In the genomic region with DNA sequence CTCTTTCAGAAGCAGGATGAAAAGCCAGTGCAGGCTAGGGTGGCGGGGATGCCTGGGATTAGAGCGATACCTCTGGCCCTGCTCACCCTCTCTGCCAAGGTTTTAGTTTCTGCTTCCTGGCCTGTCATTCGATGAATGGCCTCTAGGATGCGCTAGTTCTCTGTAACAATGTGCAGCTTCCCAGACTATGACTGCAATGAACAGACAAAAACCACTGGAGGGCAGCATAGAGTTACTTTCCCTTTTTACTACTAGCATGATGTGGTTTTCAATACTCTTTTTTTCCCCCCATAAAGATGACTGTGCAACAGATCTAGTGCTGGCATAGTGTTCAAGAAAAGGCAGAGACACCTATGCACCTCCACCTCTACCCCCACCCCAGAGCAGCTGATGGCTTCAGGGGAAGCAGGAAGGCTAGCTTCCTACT, we compare ENCODE assay signal across 8 mouse cellular contexts.
A peak's percentile ranks its signal among the peaks of the same experiment; 100 is the strongest.
DNase-seq lines count a peak whose midpoint lies in the region; ATAC-seq and TF ChIP-seq lines count a peak whose summit lies in the region.

No protein-coding gene starts in this region.

- no peak for TF ChIP-seq POLR2A in lung, adult 2 months (IDR thresholded peaks at IDR 0.05; ENCODE audit: borderline replicate concordance, extremely low read depth, low read depth, low read length)

- no peak overlapping the region for H3K27ac ChIP-seq in forebrain, postnatal 0 days (ENCODE audit: low read depth, low read length)

- ATAC-seq in G1E (ENCODE audit: extremely low read depth, insufficient number of reproducible peaks, low FRiP score, poor library complexity, severe bottlenecking) = peak; percentile 75
- peak; percentile 76 for ATAC-seq in forebrain, postnatal 0 days
- peak; percentile 93 for ATAC-seq in neutrophil, adult 5-6 weeks (ENCODE audit: extremely low read depth, insufficient number of reproducible peaks, low FRiP score, poor library complexity, severe bottlenecking)

- no peaks in the 10 kb centered on the region for H3K36me3 ChIP-seq in G1E (replicated peaks)
- H3K36me3 ChIP-seq in forebrain, postnatal 0 days (ENCODE audit: insufficient read depth) = no peaks in the 10 kb centered on the region

- intact Hi-C loops in heart, postnatal 36 days (cut with DNase I) = loop anchor here (1.0 to 10.0 kb wide), 2 partner anchors 220 to 439 kb away; no protein-coding TSS in a partner anchor

- DNase-seq in G1E (ENCODE audit: low spot score) = peak; percentile 16
- DNase-seq in cerebellum, adult 18-20 months = peak; percentile 81 to 86
- DNase-seq in forebrain, postnatal 0 days = peak; percentile 95
- DNase-seq in heart, postnatal 36 days = peak; percentile 77 to 83
- DNase-seq in layer of hippocampus, adult 18-20 months (ENCODE audit: low spot score in 2 of 2) = peak; percentile 75 to 90
- DNase-seq in lung, adult 2 months = peak; percentile 62
- peak; percentile 69 for DNase-seq in testis, postnatal 14 days (ENCODE audit: low spot score)

- TF ChIP-seq CTCF in G1E (IDR thresholded peaks at IDR 0.05; ENCODE audit: low read depth, low read length) = peak; percentile 72
- TF ChIP-seq CTCF in forebrain, postnatal 0 days (IDR thresholded peaks at IDR 0.05; ENCODE audit: low read depth) = peak; percentile 100
- peak; percentile 78 for TF ChIP-seq CTCF in lung, adult 2 months (IDR thresholded peaks at IDR 0.05; ENCODE audit: insufficient read depth, low read length)

- no peaks in the 10 kb centered on the region for H3K27me3 ChIP-seq in G1E (ENCODE audit: insufficient read depth, low read length)
- H3K27me3 ChIP-seq in forebrain, postnatal 0 days (ENCODE audit: insufficient read depth, low read length) = no peaks in the 10 kb centered on the region

- H3K9ac ChIP-seq in forebrain, postnatal 0 days = peak overlapping the region; percentile 25; the same call in 1 of the 2 replicates

- WGBS in forebrain, postnatal 0 days = 5% methylated on average over 4 of the region's 4 CpGs
- 0% methylated on average over 4 of the region's 4 CpGs for WGBS in lung, adult 2 months

- H3K9me3 ChIP-seq in G1E (replicated peaks) = peaks cover 48% of the 10 kb centered on the region
- no peaks in the 10 kb centered on the region for H3K9me3 ChIP-seq in forebrain, postnatal 0 days (ENCODE audit: low read length)

- H3K4me3 ChIP-seq in G1E (ENCODE audit: low read depth, low read length) = no peak overlapping the region; the same call in 1 of the 2 replicates
- H3K4me3 ChIP-seq in forebrain, postnatal 0 days (ENCODE audit: low read depth, low read length) = no peak overlapping the region
- peak overlapping the region; percentile 33 for H3K4me3 ChIP-seq in lung, adult 2 months (replicated peaks; ENCODE audit: extremely low read depth, low read depth, low read length)

- no peak overlapping the region for H3K4me2 ChIP-seq in forebrain, postnatal 0 days (ENCODE audit: low read depth)

- H3K4me1 ChIP-seq in G1E (ENCODE audit: insufficient read depth, low read depth, low read length) = peaks cover 2% of the 10 kb centered on the region; the same call in 1 of the 2 replicates
- H3K4me1 ChIP-seq in forebrain, postnatal 0 days (ENCODE audit: insufficient read depth) = peaks cover 7% of the 10 kb centered on the region; the same call in 1 of the 2 replicates
- H3K4me1 ChIP-seq in lung, adult 2 months (ENCODE audit: control insufficient read depth, insufficient read depth, low read length) = no peaks in the 10 kb centered on the region

Comparison
In these comparisons a context has a peak if more than half of its experiments do, and no peak if none do; other contexts are left out.
1. DNase-seq: peak in every context shown above with its lines; median percentile 95 in forebrain, postnatal 0 days; 84 in cerebellum, adult 18-20 months; 82 in layer of hippocampus, adult 18-20 months; 80 in heart, postnatal 36 days; 69 in testis, postnatal 14 days; 62 in lung, adult 2 months; 16 in G1E.